Mouse (Mus musculus) hindbrain, postnatal 0 days (tissue): Measurements from ENCODE around the gene Lsm2. TPM values are rescaled to one million over a fixed set of nuclear protein-coding genes. Genes with fewer than 3 reads are reported as not detected.
A peak's percentile ranks its signal among the peaks of the same experiment; 100 is the strongest.
"Not testable (repeated sequence)": the region's sequence is repeated elsewhere in the genome, so short reads cannot be mapped to it uniquely, and the experiment has no call there.

Experiments
- ATAC-seq: fragments of 200-750 bp; cut with Nextera tagmentation; 2 replicates; pipeline ENCODE4 v1.8.0; 2017; ENCODE audit warnings: mild to moderate bottlenecking, moderate TSS enrichment, moderate library complexity
- DNase-seq: peaks from one replicate; pipeline ENCODE4 v3.0.0-alpha.2; 2015; ENCODE audit warnings: low spot score
- H3K27ac ChIP-seq: fragments of 300-500 bp; sonication (generic); 2 replicates; pipeline ENCODE4 v1.5.1; 2014; ENCODE audit warnings: mild to moderate bottlenecking
- H3K27me3 ChIP-seq: fragments of 300-500 bp; sonication (generic); 2 replicates; pipeline ENCODE4 v1.6.1; 2014; ENCODE audit warnings: low read length, mixed read lengths; ENCODE audit not compliant: insufficient read depth
- H3K36me3 ChIP-seq: fragments of 300-500 bp; sonication (generic); 2 replicates; pipeline ENCODE4 v1.6.1; 2014; ENCODE audit warnings: low read length, mixed read lengths; ENCODE audit not compliant: insufficient read depth
- H3K4me1 ChIP-seq: fragments of 300-500 bp; sonication (generic); 2 replicates; pipeline ENCODE4 v1.6.1; 2014; ENCODE audit warnings: antibody characterized with exemption, low read length, mixed read lengths; ENCODE audit not compliant: insufficient read depth
- H3K4me2 ChIP-seq: fragments of 300-500 bp; sonication (generic); 2 replicates; pipeline ENCODE4 v1.6.1; 2014; ENCODE audit warnings: low read depth, mild to moderate bottlenecking, low read length, moderate library complexity, mixed read lengths
- H3K4me3 ChIP-seq: fragments of 300-500 bp; sonication (generic); 2 replicates; pipeline ENCODE4 v1.5.1; 2014; ENCODE audit warnings: low read length
- H3K9ac ChIP-seq: fragments of 300-500 bp; sonication (generic); replicated peaks from 2 replicates; pipeline ENCODE4 v1.6.1; 2014; ENCODE audit warnings: mild to moderate bottlenecking, low read length, moderate library complexity, mixed read lengths
- H3K9me3 ChIP-seq: fragments of 300-500 bp; sonication (generic); 2 replicates; pipeline ENCODE4 v1.6.1; 2016; ENCODE audit warnings: low read length, mixed read lengths
- CTCF ChIP-seq: IDR thresholded peaks from 2 replicates; pipeline ENCODE4 v1.5.1; 2016; ENCODE audit warnings: antibody characterized with exemption, control low read depth, low read depth
- WGBS: fragments of 180-500 bp; shearing (Covaris S2); extraction: QIAGEN DNeasy Blood & Tissue Kit; methylation state at CpG from one replicate; pipeline ENCODE4 v1.1.7; 2014; 5-methylcytosine and 5-hydroxymethylcytosine counted together
- polyA plus RNA-seq: library from polyadenylated mRNA; unstranded; fragments of >200 nt; fragmentation: Nextera tagmentation; extraction: Ambion mirVana; gene quantifications from 2 replicates; pipeline ENCODE4 v1.2.1, GENCODE M21; 2015
- total RNA-seq: library from RNA; depleted of rRNA; stranded (reverse); fragments of >200 nt; gene quantifications from 2 replicates; pipeline ENCODE4 v1.2.3, GENCODE M21; 2014

Gene Lsm2
- total and polyA plus RNA-seq, 2 experiments from 2014 or later: 35.5 to 106 TPM

DNA sequence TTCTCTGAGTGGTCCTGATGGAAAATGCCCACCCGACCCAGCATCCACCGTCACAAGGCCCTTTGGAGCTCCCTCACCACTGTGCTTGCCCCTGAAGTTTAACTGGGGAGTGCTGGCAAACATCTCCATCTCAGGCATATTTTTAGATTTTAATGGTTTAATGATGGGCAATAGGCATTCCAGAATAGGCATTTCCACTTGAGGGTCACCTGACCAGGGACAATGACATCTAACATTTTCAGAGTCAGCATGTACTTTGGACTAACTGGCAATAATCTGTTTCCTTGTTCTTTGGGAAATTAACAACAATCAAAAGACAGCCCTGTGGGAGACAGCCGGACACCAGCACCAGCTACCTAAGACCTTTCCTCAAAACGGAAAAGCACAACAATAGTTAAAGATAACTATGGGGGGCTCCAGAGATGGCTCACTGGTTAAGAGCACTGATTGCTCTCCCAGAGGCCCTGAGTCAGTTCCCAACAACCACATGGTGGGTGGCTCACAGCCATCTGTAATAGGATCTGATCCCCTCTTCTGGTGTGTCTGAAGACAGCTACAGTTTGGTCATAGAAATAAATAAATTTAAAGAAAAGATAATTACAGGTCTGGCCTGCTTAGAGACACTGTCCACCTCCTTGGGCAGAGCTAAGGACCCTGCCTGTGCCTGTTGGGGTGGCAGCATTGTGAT, 38.4 kb upstream of the Lsm2 start:
- no peak overlapping the region for H3K4me3 ChIP-seq
- no peak for ATAC-seq

DNA sequence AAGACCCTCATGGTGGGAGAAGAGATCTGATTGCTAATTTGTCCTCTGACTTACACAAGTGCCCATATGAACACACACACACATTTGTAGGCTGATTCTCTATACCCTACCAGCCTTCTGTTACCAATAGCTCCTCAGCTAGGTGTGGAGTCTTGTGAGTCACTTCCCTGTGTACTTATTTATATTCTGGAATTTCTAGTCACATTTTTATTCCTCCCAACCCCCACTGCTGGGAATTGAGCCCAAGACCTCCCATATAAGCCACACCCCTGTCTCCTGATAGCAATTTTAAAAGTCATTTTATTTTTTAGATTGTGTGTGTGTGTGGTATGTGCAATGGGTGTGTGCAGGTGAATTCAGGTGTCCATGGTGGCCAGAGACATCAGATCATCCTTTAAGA, 37.3 kb upstream of the Lsm2 start:
- Histone ChIP-seq H3K4me3 (no peak overlapping the region), H3K4me2 (no peak overlapping the region), H3K4me1 (no peaks in the 10 kb centered on the region), H3K27ac (no peak overlapping the region), H3K27me3 (no peaks in the 10 kb centered on the region), H3K36me3 (no peaks in the 10 kb centered on the region), H3K9me3 (no peaks in the 10 kb centered on the region), H3K9ac (no peak overlapping the region)
- no peak for DNase-seq
- no peak for TF ChIP-seq CTCF
- no peak for ATAC-seq

More for the DNA sequence above, 38.4 kb upstream of the Lsm2 start:
- Histone ChIP-seq H3K4me1 (no peaks in the 10 kb centered on the region), H3K9ac (no peak overlapping the region), H3K9me3 (no peaks in the 10 kb centered on the region), H3K27me3 (no peaks in the 10 kb centered on the region), H3K4me2 (no peak overlapping the region), H3K27ac (no peak overlapping the region), H3K36me3 (no peaks in the 10 kb centered on the region)
- no peak for TF ChIP-seq CTCF
- 89% methylated on average over 4 of the region's 4 CpGs for WGBS
- DNase-seq: no peak

DNA sequence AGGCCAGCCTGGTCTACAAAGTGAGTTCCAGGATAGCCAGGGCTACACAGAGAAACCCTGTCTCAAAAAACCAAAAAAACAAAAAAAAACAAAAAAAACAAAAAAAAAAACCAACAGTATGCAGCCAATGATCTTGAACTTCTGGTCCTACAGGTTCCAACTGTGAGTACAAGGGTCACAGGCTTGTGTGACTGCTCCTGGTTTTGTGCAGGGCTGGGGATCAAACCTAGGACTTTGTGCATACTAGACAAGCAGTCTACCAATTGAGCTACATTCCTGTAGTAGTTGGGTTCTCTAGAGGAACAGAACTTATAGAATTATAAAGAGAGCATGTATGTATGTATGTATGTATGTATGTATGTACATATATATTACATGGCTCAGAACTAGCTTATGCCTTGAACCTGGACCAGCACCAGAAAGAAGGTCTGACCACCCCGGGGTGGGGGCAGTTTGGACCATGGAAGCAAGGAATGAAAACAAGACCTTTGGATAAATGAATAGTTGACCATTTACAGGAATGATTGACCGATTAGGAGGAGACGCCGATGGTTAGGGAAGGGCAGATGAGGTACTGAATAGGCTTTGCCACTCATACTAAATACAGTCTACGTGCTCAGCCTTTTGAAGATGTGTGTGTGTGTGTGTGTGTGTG, 35.0 kb upstream of the Lsm2 start:
- H3K4me1 ChIP-seq: no peaks in the 10 kb centered on the region
- H3K4me3 ChIP-seq: no peak overlapping the region
- DNase-seq: no peak
- H3K27ac ChIP-seq: no peak overlapping the region
- no peak for ATAC-seq
- WGBS: 91% methylated on average over 5 of the region's 5 CpGs
- no peaks in the 10 kb centered on the region for H3K27me3 ChIP-seq
- H3K9me3 ChIP-seq: no peaks in the 10 kb centered on the region
- TF ChIP-seq CTCF: no peak
- no peak overlapping the region for H3K4me2 ChIP-seq
- no peak overlapping the region for H3K9ac ChIP-seq
- 0 out of 2 replicates have a peak, but pooled peaks cover 7% of the 10 kb centered on the region for H3K36me3 ChIP-seq

DNA sequence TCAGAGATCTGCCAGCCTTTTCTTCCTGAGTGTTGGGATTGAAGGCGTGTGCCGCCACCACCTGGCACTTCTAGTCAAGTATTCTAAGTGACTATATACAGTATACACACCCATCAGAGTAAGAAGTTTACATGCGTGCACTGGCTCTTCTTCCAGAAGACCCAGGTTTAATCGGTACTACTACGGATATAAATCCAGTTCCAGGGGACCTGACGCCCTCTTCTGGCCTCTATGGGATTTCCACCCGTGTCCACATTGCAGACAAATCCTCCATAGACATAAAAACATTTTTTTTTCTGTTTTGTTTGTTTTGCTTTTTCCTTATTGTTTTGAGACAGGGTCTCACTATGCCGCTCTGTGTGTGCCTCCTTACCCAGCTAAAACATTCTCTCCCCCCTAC, 34.1 kb upstream of the Lsm2 start:
- H3K9ac ChIP-seq: no peak overlapping the region
- 0 out of 2 replicates have a peak, but pooled peaks cover 7% of the 10 kb centered on the region for H3K36me3 ChIP-seq
- H3K4me2 ChIP-seq: no peak overlapping the region
- H3K4me1 ChIP-seq: no peaks in the 10 kb centered on the region
- ATAC-seq: no peak
- no peaks in the 10 kb centered on the region for H3K27me3 ChIP-seq
- H3K27ac ChIP-seq: no peak overlapping the region
- DNase-seq: peak; percentile 56
- 26% methylated on average over 8 of the region's 8 CpGs for WGBS
- TF ChIP-seq CTCF: peak; percentile 55
- no peaks in the 10 kb centered on the region for H3K9me3 ChIP-seq
- H3K4me3 ChIP-seq: no peak overlapping the region

DNA sequence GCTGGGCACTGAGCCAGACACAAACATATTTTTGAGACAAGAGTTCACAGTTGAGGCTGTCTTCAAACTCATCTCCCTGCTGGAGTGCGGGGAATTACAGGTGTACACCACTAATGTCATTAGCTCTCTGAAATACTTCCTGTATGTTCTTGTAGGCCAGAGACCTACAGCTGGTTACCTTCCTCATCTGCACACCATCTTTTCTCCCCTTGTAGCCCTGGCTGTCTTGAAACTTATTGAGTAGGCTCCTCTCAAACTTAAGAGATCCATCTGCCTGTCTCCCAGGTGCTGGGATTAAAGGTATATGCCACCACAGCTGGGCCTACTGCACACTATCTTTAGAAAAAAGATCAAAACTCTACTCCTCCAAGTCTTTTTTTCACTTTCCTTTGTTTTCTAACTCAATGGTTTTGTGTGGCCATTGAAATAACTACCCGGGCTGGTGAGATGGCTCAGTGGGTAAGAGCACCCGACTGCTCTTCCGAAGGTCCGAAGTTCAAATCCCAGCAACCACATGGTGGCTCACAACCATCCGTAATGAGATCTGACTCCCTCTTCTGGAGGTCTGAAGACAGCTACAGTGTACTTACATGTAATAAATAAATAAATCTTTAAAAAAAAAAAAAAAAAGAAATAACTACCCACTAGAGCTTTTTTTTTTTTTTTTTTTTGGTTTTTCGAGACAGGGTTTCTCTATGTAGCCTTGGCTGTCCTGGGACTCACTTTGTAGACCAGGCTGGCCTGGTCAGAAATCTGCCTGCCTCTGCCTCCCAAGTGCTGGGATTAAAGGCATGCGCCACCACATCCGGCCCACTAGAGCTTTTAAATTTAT, 32.7 kb upstream of the Lsm2 start:
- ATAC-seq, H3K27ac ChIP-seq, H3K4me3 ChIP-seq, H3K9ac ChIP-seq, H3K9me3 ChIP-seq, H3K27me3 ChIP-seq, H3K4me1 ChIP-seq, H3K4me2 ChIP-seq, H3K36me3 ChIP-seq: not testable (repeated sequence)
- WGBS: 65% methylated on average over 9 of the region's 9 CpGs
- peak; percentile 13 for DNase-seq

DNA sequence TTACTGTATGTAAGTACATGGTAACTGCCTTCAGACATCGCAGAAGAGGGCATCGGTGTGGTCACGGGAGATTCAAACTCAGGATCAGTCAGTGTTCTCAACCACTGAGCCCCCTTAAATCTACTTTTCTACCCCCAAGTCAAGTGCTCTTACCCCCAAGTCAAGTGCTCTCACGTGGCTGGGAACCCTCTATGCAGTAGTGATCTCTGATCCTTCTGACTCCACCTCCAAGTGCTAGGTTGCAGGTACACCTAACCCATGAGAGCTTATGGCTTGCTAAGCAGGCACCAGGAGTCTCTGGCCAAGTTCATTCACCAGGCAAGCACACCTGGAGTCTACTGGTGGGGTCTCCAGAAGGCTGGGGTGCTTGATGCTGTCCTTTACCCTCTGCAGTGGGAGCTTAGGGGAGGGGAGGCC, 32.1 kb upstream of the Lsm2 start:
- H3K4me3 ChIP-seq: no peak overlapping the region
- 0 out of 2 replicates have a peak, but pooled peaks cover 7% of the 10 kb centered on the region for H3K36me3 ChIP-seq
- no peaks in the 10 kb centered on the region for H3K27me3 ChIP-seq
- DNase-seq (no peak), ATAC-seq (no peak)
- H3K4me1 ChIP-seq: no peaks in the 10 kb centered on the region
- no peak overlapping the region for H3K9ac ChIP-seq
- no peak overlapping the region for H3K4me2 ChIP-seq
- no peak overlapping the region for H3K27ac ChIP-seq
- no peaks in the 10 kb centered on the region for H3K9me3 ChIP-seq
- TF ChIP-seq CTCF: no peak
- WGBS: 37% methylated on average over 4 of the region's 4 CpGs
